Mouse (Mus musculus) stomach, embryonic 16.5 days (tissue): ENCODE results near the gene Wnt2b. TPM values are rescaled to one million over a fixed set of nuclear protein-coding genes. Genes with fewer than 3 reads are reported as not detected.

Experiments used
- polyA plus RNA-seq: library from polyadenylated mRNA; unstranded; fragments of >200 nt; fragmentation: Nextera tagmentation; extraction: Ambion mirVana; gene quantifications from 2 replicates; pipeline ENCODE4 v1.2.1, GENCODE M21; 2015

The Wnt2b gene
- polyA plus RNA-seq, 1 experiment from 2014 or later: 3.1 TPM

Other genes starting within 250 kb of the Wnt2b start
- 3.2 and 3.6 TPM in 2 replicates for gene Ppm1j, start 180.9 kb downstream of the Wnt2b start, polyA plus RNA-seq
- 0.03 and 0.06 TPM in 2 replicates for gene Fam19a3, start 180.1 kb downstream of the Wnt2b start, polyA plus RNA-seq
- 163 and 168 TPM in 2 replicates for gene Rhoc, start 173.5 kb downstream of the Wnt2b start, polyA plus RNA-seq
- gene Mov10, start 143.4 kb downstream of the Wnt2b start, polyA plus RNA-seq: 68.0 and 78.2 TPM in 2 replicates
- gene St7l, start 97.9 kb downstream of the Wnt2b start, polyA plus RNA-seq: 37.3 and 42.3 TPM in 2 replicates
- 195 and 201 TPM in 2 replicates for gene Capza1, start 97.4 kb downstream of the Wnt2b start, polyA plus RNA-seq
- gene Cttnbp2nl, start 91.2 kb upstream of the Wnt2b start, polyA plus RNA-seq: 25.8 and 28.7 TPM in 2 replicates
- not detected in 2 replicates for gene 4930564D02Rik, start 104.9 kb upstream of the Wnt2b start, polyA plus RNA-seq